Mouse (Mus musculus) lung, postnatal 0 days (tissue): ENCODE data around the gene Fam186a. TPM values are rescaled to one million over a fixed set of nuclear protein-coding genes. Genes with fewer than 3 reads are reported as not detected.
"Not testable (repeated sequence)": the region's sequence is repeated elsewhere in the genome, so short reads cannot be mapped to it uniquely, and the experiment has no call there.

Source experiments
- ATAC-seq: fragments of 200-750 bp; cut with Nextera tagmentation; 2 replicates; pipeline ENCODE4 v1.8.0; 2017; ENCODE audit warnings: moderate library complexity
- DNase-seq: peaks from one replicate; pipeline ENCODE4 v3.0.0-alpha.2; 2016; ENCODE audit warnings: low spot score
- H3K27ac ChIP-seq: fragments of 300-500 bp; sonication (generic); 2 replicates; pipeline ENCODE4 v1.5.1; 2014; ENCODE audit warnings: antibody characterized with exemption, mild to moderate bottlenecking, low read length, mixed read lengths
- H3K27me3 ChIP-seq: fragments of 300-500 bp; sonication (generic); replicated peaks from 2 replicates; pipeline ENCODE4 v1.6.1; 2014; ENCODE audit warnings: low read length, mixed read lengths; ENCODE audit not compliant: insufficient read depth
- H3K36me3 ChIP-seq: fragments of 300-500 bp; sonication (generic); 2 replicates; pipeline ENCODE4 v1.6.1; 2014; ENCODE audit warnings: low read length, mixed read lengths; ENCODE audit not compliant: insufficient read depth
- H3K4me1 ChIP-seq: fragments of 300-500 bp; sonication (generic); 2 replicates; pipeline ENCODE4 v1.6.1; 2014; ENCODE audit warnings: antibody characterized with exemption, low read depth, low read length, mixed read lengths; ENCODE audit not compliant: insufficient read depth
- H3K4me2 ChIP-seq: fragments of 300-500 bp; sonication (generic); replicated peaks from 2 replicates; pipeline ENCODE4 v1.6.1; 2014; ENCODE audit warnings: low read depth, mild to moderate bottlenecking, low read length, moderate library complexity, mixed read lengths
- H3K4me3 ChIP-seq: fragments of 300-500 bp; sonication (generic); 2 replicates; pipeline ENCODE4 v1.5.1; 2014; ENCODE audit warnings: low read depth, low read length
- H3K9ac ChIP-seq: fragments of 300-500 bp; sonication (generic); replicated peaks from 2 replicates; pipeline ENCODE4 v1.6.1; 2014; ENCODE audit warnings: low read depth, mild to moderate bottlenecking
- H3K9me3 ChIP-seq: fragments of 300-500 bp; sonication (generic); 2 replicates; pipeline ENCODE4 v1.6.1; 2016; ENCODE audit warnings: low read length, mixed read lengths
- CTCF ChIP-seq: IDR thresholded peaks from 2 replicates; pipeline ENCODE4 v1.5.1; 2016; ENCODE audit warnings: antibody characterized with exemption, mild to moderate bottlenecking
- EP300 ChIP-seq: IDR thresholded peaks from 2 replicates; pipeline ENCODE4 v1.6.1; 2016; ENCODE audit warnings: antibody characterized with exemption, mild to moderate bottlenecking, control low read depth
- WGBS: fragments of 180-500 bp; shearing (Covaris S2); extraction: QIAGEN DNeasy Blood & Tissue Kit; methylation state at CpG from one replicate; pipeline ENCODE4 v1.1.7; 2014; 5-methylcytosine and 5-hydroxymethylcytosine counted together
- polyA plus RNA-seq: library from polyadenylated mRNA; unstranded; fragments of >200 nt; fragmentation: Nextera tagmentation; extraction: Ambion mirVana; gene quantifications from 2 replicates; pipeline ENCODE4 v1.2.1, GENCODE M21; 2015

The Fam186a gene
- polyA plus RNA-seq, 1 experiment from 2014 or later, result 0.01 TPM

DNA sequence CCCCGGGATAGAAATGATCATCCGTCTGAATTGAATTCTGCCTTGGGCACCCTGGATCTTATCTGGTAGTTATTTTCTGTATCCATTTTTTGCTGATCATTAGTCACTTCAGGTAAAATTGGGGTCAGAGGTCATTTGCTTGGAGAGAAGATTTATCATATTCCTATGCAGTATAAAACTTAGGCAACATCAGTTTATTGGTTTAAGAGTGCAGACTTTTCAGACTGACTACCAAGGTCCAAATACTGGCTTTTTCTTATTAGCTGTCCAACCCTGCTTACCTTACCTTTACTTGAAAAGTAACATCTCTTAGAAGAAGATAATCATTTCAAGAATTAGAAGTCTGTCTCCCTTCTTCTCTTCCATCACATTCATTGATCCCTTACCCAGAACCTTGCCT is 12.9 kb upstream of the Fam186a start:
- Histone ChIP-seq H3K4me3 (no peak overlapping the region), H3K4me1 (no peaks in the 10 kb centered on the region), H3K9me3 (no peaks in the 10 kb centered on the region), H3K4me2 (no peak overlapping the region), H3K27ac (no peak overlapping the region), H3K9ac (no peak overlapping the region), H3K36me3 (no peaks in the 10 kb centered on the region), H3K27me3 (no peaks in the 10 kb centered on the region)
- ATAC-seq (no peak), DNase-seq (no peak)
- TF ChIP-seq EP300 (no peak), CTCF (no peak)
- WGBS, result 84% methylated on average over 2 of the region's 2 CpGs

DNA sequence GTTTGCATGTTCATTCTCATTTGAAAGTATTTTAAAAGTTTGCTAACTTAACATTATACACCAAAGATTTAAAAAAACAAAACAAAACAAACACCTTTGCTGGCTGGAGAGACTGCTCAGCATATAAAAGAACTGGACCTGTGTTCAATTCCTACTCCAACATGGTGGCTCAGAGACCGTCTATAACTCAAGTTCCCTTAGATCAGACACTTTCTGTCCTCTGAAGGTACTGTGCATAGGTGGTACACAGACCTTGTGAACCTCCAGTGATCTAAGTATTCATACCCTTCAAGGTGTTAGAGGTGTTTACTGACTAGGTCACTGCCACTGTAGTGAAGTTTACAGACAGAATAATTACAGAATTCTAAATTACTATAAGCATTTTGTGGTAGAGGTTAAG is 12.4 kb upstream of the Fam186a start:
- no peak for DNase-seq
- Histone ChIP-seq H3K9me3 (no peaks in the 10 kb centered on the region), H3K4me1 (no peaks in the 10 kb centered on the region), H3K4me2 (no peak overlapping the region), H3K27ac (no peak overlapping the region), H3K4me3 (no peak overlapping the region), H3K9ac (no peak overlapping the region), H3K27me3 (no peaks in the 10 kb centered on the region), H3K36me3 (no peaks in the 10 kb centered on the region)
- 78% methylated on average over 1 of the region's 1 CpGs for WGBS
- TF ChIP-seq EP300, result no peak
- TF ChIP-seq CTCF, result no peak
- ATAC-seq, result no peak

DNA sequence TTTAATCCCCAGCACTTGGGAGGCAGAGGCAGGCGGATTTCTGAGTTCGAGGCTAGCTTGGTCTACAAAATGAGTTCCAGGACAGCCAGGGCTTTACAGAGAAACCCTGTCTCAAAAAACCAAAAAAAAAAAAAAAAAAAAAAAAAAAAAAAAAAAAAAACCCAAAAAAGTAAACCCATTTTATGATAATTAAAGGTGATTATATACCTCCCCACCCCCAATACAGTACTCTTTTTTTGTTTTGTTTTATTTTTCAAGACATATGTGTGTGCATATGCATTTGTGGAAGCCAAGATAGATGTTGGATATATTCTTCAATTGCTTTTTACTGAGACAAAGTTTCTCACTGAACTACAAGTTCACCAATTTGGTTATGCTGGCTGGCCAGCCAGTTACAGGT is 9.3 kb upstream of the Fam186a start:
- 90% methylated on average over 2 of the region's 2 CpGs for WGBS
- ATAC-seq, result not testable (repeated sequence)

DNA sequence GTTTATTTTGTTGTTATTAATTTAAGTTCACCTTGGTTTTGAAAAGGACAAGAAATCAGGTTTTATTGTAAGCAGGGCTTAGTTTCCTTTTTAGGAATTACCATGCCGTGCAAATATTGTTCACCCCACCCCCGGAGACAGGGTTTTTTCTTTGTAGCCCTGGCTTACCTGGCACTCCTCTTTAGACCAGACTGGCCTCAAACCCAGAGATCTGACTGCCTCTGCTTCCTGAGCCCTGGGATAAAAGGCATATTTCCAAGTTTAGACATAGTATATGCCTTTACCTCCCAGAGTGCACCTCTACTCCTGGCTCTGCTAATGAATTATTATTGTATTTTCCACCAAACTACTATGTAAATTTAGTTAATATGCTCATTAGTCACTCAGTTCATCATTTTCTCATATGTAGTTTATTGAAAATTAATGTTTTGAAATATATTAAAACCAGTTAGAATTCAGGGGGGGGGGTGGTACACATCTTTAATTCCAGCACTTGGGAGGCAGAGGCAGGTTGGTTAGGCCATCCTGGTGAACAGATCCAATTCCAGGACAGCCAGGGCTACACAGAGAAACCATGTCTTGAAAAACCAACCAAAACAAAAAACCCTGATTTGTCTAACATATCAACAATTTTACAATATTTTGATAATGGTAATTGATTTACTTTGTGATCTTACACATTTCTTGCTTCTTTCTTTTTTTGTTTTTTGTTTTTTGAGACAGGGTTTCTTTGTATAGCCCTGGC is 7.8 kb upstream of the Fam186a start:
- no peak for ATAC-seq
- H3K9me3 ChIP-seq, result no peaks in the 10 kb centered on the region
- no peak overlapping the region for H3K4me2 ChIP-seq
- no peak for DNase-seq
- 60% methylated on average over 2 of the region's 2 CpGs for WGBS
- H3K36me3 ChIP-seq, result no peaks in the 10 kb centered on the region
- no peaks in the 10 kb centered on the region for H3K27me3 ChIP-seq
- no peak for TF ChIP-seq CTCF
- no peak for TF ChIP-seq EP300
- H3K4me1 ChIP-seq, result no peaks in the 10 kb centered on the region
- H3K4me3 ChIP-seq, result no peak overlapping the region
- no peak overlapping the region for H3K9ac ChIP-seq
- H3K27ac ChIP-seq, result no peak overlapping the region

More for the DNA sequence above, 9.3 kb upstream of the Fam186a start:
- DNase-seq, H3K4me1 ChIP-seq, H3K27me3 ChIP-seq, H3K9ac ChIP-seq, H3K27ac ChIP-seq, H3K4me2 ChIP-seq, H3K36me3 ChIP-seq, H3K9me3 ChIP-seq, H3K4me3 ChIP-seq: not testable (repeated sequence)

DNA sequence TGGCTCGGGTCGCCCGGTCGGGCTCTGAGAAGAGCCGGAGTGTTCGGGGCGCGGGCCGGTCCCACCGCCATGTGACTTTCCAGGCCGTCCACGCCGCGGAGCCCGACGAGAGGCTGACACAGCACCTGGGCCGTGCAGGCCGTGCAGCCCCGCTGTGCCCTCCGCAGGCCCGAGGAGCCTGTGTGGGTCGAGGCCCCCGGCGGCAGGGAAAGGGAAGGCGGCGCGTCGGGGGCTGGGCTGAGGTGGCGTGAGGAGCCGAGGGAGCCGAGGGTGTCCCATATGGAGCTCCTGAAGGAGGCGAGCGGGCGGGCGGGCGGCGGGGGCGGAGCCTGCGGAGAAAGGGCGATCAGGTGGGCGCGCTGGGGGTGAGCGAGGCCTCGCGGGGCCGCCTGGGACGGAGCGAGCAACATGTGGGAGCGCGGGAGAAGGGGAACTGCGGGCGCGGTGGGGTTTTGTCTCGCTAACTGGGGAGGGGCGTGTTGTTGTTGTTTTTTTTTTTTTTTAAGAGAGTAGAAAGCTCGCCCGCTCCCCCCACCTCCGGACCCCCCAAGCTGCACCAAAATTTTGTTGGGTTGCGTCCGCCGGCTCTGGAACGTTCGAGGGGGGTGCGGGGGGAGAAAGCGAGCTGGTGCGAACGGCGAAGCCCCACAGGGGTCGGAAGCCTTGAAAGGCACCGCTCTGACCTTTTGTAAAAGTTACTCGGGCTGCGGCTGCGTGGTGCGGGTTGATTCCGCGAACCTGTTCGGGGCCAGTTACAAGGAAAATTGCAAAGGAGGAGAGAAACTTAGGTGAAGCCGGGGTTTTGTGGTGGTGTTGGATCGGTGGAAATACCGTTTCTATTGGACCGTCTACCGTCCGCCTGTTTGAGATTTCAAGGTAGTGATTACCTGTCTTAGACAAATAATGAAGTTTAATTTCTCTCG is 6.4 kb upstream of the Fam186a start:
- H3K4me1 ChIP-seq, result no peaks in the 10 kb centered on the region
- no peaks in the 10 kb centered on the region for H3K27me3 ChIP-seq
- peak overlapping the region; percentile 82 for H3K4me2 ChIP-seq
- no peaks in the 10 kb centered on the region for H3K36me3 ChIP-seq
- peak overlapping the region; percentile 97 for H3K27ac ChIP-seq
- H3K4me3 ChIP-seq, result peak overlapping the region; percentile 91
- peak; percentile 80 for DNase-seq
- TF ChIP-seq CTCF, result peak; percentile 20
- TF ChIP-seq EP300, result no peak
- WGBS, result 1% methylated on average over 64 of the region's 84 CpGs
- ATAC-seq, result peak; percentile 77
- no peaks in the 10 kb centered on the region for H3K9me3 ChIP-seq
- H3K9ac ChIP-seq, result peak overlapping the region; percentile 79

DNA sequence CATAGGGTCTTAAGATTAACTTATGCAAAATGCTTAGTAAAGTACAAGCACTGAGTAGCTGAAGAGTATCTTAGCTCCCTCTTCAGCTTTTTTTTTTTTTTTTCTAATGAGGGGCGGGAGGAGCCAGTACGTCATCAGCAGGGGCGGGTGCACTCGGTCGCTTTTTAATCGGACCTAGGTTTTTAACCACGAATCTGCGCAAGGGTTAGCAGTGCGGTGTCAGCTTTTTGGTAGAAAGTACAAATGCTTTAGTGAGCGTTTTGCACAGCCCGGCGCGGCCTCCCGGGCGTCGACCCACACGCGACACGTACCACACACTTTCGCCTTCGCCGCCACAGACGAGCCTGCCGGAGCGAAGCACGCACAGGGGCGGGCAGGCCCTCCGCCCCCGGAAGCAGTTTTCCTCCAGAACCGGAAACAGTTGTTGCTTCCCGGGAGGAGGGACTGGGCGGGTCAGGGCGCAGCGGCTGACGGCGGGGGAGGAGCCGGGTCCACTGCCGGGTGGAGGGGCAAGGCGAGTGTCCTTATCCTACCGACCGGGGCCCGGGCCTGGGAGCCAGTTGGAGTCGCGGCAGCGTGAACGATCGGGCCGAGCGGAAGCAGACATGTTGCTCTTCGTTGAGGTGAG is 5.6 kb upstream of the Fam186a start:
- H3K4me1 ChIP-seq, result no peaks in the 10 kb centered on the region
- H3K27ac ChIP-seq, result peak overlapping the region; percentile 97
- under 1% methylated on average over 41 of the region's 50 CpGs for WGBS
- no peaks in the 10 kb centered on the region for H3K27me3 ChIP-seq
- TF ChIP-seq EP300, result peak; percentile 39
- no peak for TF ChIP-seq CTCF
- peak; percentile 99 for DNase-seq
- no peaks in the 10 kb centered on the region for H3K9me3 ChIP-seq
- peak overlapping the region; percentile 79 for H3K9ac ChIP-seq
- no peaks in the 10 kb centered on the region for H3K36me3 ChIP-seq
- peak overlapping the region; percentile 91 for H3K4me3 ChIP-seq
- peak overlapping the region; percentile 82 for H3K4me2 ChIP-seq
- peak; percentile 98 for ATAC-seq
